Mouse (Mus musculus) neural tube, embryonic 12.5 days (tissue): ENCODE measurements at regions not wholly inside any gene's neighbourhood (a gene's known extent, or its start where the extent isn't known, plus 50 kb on each side); places are given as distances from the start of the nearest gene placed in this dataset.

ENCODE experiments used
- ATAC-seq: fragments of 200-750 bp; cut with Nextera tagmentation; 2 replicates; pipeline ENCODE4 v1.8.0; 2017; ENCODE audit warnings: low read depth, mild to moderate bottlenecking, moderate TSS enrichment, moderate library complexity; ENCODE audit not compliant: low FRiP score
- H3K27ac ChIP-seq: fragments of 300-500 bp; sonication (generic); 2 replicates; pipeline ENCODE4 v1.5.1; 2016
- H3K27me3 ChIP-seq: fragments of 300-500 bp; sonication (generic); replicated peaks from 2 replicates; pipeline ENCODE4 v1.6.1; 2016; ENCODE audit warnings: mild to moderate bottlenecking
- H3K36me3 ChIP-seq: fragments of 300-500 bp; sonication (generic); 2 replicates; pipeline ENCODE4 v1.6.1; 2016; ENCODE audit warnings: mild to moderate bottlenecking
- H3K4me1 ChIP-seq: fragments of 300-500 bp; sonication (generic); 2 replicates; pipeline ENCODE4 v1.6.1; 2016
- H3K4me2 ChIP-seq: fragments of 300-500 bp; sonication (generic); replicated peaks from 2 replicates; pipeline ENCODE4 v1.6.1; 2016; ENCODE audit warnings: mild to moderate bottlenecking
- H3K4me3 ChIP-seq: fragments of 300-500 bp; sonication (generic); 2 replicates; pipeline ENCODE4 v1.5.1; 2016
- H3K9ac ChIP-seq: fragments of 300-500 bp; sonication (generic); 2 replicates; pipeline ENCODE4 v1.6.1; 2016; ENCODE audit warnings: mild to moderate bottlenecking
- H3K9me3 ChIP-seq: fragments of 300-500 bp; sonication (generic); 2 replicates; pipeline ENCODE4 v1.6.1; 2016; ENCODE audit warnings: mild to moderate bottlenecking
- WGBS: fragments of 180-500 bp; shearing (Covaris S2); methylation state at CpG from one replicate; pipeline ENCODE4 v1.1.7; 2016; 5-methylcytosine and 5-hydroxymethylcytosine counted together

DNA sequence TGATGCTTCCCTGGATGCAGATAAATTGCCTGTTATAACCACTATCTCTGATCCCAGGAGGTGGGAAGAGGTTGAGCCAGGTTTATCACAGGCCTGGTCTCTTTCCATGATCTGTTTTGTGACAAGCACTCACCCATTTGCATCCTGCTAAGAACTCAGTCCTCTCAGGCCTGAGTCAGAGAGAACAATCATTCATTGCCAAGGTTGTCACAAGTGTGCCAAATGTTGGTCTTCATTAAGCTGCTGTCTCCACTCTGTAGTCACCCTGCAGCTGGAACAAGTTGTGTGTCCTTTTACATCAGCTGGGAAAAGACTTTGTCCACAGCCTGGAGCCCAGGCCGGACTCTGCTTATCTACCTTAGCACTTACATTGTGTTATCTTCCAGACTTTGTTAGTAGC is 233.6 kb upstream of the Rbfox1 start:
- Histone ChIP-seq H3K4me1 (no peaks in the 10 kb centered on the region), H3K9me3 (no peaks in the 10 kb centered on the region), H3K4me3 (no peak overlapping the region), H3K36me3 (no peaks in the 10 kb centered on the region), H3K9ac (no peak overlapping the region), H3K27me3 (no peaks in the 10 kb centered on the region), H3K4me2 (no peak overlapping the region), H3K27ac (no peak overlapping the region)
- ATAC-seq, result no peak
- 86% methylated on average over 1 of the region's 1 CpGs for WGBS

DNA sequence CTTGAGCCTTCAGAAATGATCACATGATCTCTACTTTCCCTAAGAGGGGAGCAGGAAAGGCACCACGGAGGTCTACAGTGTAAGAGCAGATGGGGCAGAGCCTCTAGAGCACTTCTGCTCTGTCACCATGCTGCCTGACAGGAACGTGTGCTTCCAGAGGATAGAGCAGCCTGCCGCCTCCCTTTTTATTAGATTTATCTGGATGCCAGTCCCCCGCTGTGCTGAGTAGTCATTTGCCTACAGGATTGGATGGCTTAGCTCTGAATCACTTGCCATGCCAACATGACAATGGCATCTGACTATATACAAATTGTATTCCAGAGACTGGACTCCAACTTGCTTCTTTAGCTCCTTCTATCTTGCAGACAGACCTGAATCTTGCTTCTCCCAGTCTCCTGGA is 234.2 kb upstream of the Rbfox1 start:
- Histone ChIP-seq H3K4me2 (no peak overlapping the region), H3K27me3 (no peaks in the 10 kb centered on the region), H3K4me1 (no peaks in the 10 kb centered on the region), H3K9ac (no peak overlapping the region), H3K9me3 (no peaks in the 10 kb centered on the region), H3K27ac (no peak overlapping the region), H3K36me3 (no peaks in the 10 kb centered on the region), H3K4me3 (no peak overlapping the region)
- no peak for ATAC-seq
- WGBS, result 58% methylated on average over 4 of the region's 4 CpGs

DNA sequence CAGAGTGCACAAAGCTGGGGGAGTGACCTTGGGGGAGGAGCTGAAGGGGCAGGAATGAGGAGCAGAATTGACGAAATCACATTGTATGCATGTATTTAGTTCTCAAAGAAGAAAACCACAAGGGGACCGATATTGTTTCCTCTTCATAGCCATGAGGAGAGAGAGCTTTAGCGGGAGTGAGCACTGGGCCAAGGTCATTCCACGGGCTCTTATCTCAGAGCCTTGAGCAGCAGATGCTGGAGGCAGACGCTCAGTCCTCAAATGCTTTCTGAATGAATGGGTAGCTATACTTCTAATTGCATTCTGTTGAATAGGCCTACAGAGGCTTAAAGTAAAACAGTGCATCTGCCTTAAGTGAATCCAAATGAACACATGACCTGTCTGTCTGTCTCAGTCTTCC is 245.2 kb upstream of the Rbfox1 start:
- no peaks in the 10 kb centered on the region for H3K9me3 ChIP-seq
- no peak overlapping the region for H3K9ac ChIP-seq
- no peaks in the 10 kb centered on the region for H3K36me3 ChIP-seq
- no peaks in the 10 kb centered on the region for H3K4me1 ChIP-seq
- no peak overlapping the region for H3K4me2 ChIP-seq
- 81% methylated on average over 5 of the region's 5 CpGs for WGBS
- no peak for ATAC-seq
- H3K4me3 ChIP-seq, result no peak overlapping the region
- H3K27ac ChIP-seq, result no peak overlapping the region
- no peaks in the 10 kb centered on the region for H3K27me3 ChIP-seq

DNA sequence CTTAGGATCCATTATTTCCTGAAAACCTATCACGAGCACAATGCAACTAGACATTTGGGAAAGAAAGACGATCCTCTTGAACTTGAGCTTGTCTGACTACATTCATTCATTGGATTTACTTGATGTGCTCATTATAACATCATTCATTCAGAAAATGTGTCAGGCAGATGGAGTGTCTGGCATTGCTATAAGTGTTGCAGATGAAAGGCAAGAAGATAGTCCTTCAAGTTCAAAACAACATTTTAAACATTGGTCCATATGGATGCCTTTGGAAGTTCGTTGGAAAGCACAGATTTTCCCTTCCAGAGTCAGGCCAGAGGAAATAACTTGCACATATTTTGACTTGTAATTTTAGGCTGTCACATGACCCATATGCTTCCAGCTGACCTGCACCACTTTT is 255.2 kb upstream of the Rbfox1 start:
- H3K4me1 ChIP-seq, result peaks cover 5% of the 10 kb centered on the region; the same call in 1 of the 2 replicates
- no peak overlapping the region for H3K9ac ChIP-seq
- no peak for ATAC-seq
- no peaks in the 10 kb centered on the region for H3K36me3 ChIP-seq
- H3K4me2 ChIP-seq, result no peak overlapping the region
- H3K27me3 ChIP-seq, result no peaks in the 10 kb centered on the region
- no peaks in the 10 kb centered on the region for H3K9me3 ChIP-seq
- H3K4me3 ChIP-seq, result no peak overlapping the region
- WGBS, result 80% methylated on average over 3 of the region's 3 CpGs
- H3K27ac ChIP-seq, result no peak overlapping the region

DNA sequence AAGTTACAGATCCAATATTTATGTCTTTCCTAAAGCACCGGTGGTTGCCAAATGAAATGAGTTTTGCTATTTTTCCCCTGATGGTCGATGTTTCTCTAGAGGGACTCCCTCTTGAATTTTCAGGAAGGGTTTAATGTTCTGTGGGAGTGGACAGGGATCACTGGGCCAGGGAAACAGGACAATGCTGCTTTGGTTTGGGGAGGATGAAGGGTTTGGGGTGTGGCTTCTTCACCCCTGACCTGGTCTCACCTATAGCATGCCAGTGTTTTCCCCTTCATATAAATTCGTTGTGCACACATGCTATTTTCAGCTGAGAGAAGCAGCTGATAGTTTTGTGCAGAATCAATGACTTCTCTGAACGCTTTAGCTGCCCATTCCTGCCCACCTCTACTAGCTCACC is 257.2 kb upstream of the Rbfox1 start:
- H3K9me3 ChIP-seq, result no peaks in the 10 kb centered on the region
- H3K36me3 ChIP-seq, result no peaks in the 10 kb centered on the region
- no peak for ATAC-seq

DNA sequence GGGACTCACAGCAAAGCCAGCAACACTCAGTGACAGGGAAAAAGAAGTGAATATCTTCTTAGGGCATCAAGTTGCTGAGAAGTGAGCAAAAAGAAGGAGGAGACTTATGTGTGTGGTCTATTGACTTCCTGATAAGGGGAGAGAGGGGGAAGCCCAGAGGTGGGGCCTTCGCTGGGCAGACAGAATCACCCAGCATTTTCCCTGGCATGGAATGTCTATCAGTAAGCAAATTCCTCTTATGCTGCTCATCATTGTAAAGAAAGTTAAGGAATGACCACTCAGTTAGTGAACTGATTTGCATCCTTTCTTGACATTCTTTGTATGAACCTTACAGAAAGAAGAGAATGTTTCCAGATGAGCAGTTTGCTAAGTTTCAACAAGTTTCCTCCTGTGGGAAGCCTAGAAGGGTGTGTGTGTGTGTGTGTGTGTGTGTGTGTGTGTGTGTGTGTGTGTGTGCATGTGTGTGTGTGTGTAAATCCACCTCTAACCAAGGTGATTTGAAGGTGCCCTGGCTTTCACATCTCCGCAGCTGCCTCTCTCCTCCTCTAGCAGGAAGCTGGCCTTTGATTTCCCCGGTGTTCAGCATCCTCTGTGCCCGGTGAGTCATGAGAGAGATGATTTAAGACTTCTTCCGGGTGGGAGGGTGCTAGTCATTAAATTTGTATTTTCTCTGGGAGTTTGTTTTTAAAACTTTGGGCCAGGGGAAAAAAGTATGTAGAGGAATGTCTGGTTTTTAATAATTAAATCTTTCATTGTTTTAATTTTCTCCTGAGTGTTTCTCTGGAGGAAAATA is 257.8 kb upstream of the Rbfox1 start:
- H3K36me3 ChIP-seq, result no peaks in the 10 kb centered on the region
- H3K4me2 ChIP-seq, result no peak overlapping the region
- H3K9ac ChIP-seq, result no peak overlapping the region
- no peaks in the 10 kb centered on the region for H3K9me3 ChIP-seq
- no peak overlapping the region for H3K27ac ChIP-seq
- no peak for ATAC-seq
- peaks cover 8% of the 10 kb centered on the region; the same call in 1 of the 2 replicates for H3K4me1 ChIP-seq
- 41% methylated on average over 5 of the region's 5 CpGs for WGBS
- H3K27me3 ChIP-seq, result no peaks in the 10 kb centered on the region
- H3K4me3 ChIP-seq, result no peak overlapping the region

More for the DNA sequence above, 257.2 kb upstream of the Rbfox1 start:
- H3K27me3 ChIP-seq, result no peaks in the 10 kb centered on the region
- H3K27ac ChIP-seq, result no peak overlapping the region
- peaks cover 8% of the 10 kb centered on the region; the same call in 1 of the 2 replicates for H3K4me1 ChIP-seq
- H3K4me3 ChIP-seq, result no peak overlapping the region
- 68% methylated on average over 4 of the region's 4 CpGs for WGBS
- no peak overlapping the region for H3K9ac ChIP-seq
- H3K4me2 ChIP-seq, result no peak overlapping the region

DNA sequence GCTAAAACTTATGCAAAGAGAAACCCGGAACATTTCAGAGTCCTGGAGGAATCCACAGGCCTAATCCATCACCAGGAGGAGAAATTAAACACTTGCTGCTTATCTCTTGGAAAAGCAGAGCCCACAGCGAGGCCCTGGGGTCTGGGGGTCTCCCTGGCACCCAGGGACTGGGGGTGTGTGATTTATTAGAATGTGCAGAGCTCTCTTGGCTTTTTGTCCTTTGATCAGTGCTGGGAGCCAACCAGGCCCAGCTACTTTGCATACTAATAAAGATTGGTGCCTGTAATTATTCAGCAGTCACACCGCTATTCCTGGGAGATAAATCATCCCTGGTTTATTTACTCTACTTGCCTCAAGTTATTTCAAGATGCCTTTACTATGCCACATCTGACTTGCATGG is 260.0 kb upstream of the Rbfox1 start:
- no peak overlapping the region for H3K27ac ChIP-seq
- no peaks in the 10 kb centered on the region for H3K36me3 ChIP-seq
- WGBS, result 40% methylated on average over 3 of the region's 3 CpGs
- H3K4me3 ChIP-seq, result no peak overlapping the region
- H3K9ac ChIP-seq, result no peak overlapping the region
- no peaks in the 10 kb centered on the region for H3K9me3 ChIP-seq
- peak; percentile 56; the same call in 1 of the 2 replicates for ATAC-seq
- peaks cover 8% of the 10 kb centered on the region; the same call in 1 of the 2 replicates for H3K4me1 ChIP-seq
- no peak overlapping the region for H3K4me2 ChIP-seq
- no peaks in the 10 kb centered on the region for H3K27me3 ChIP-seq

DNA sequence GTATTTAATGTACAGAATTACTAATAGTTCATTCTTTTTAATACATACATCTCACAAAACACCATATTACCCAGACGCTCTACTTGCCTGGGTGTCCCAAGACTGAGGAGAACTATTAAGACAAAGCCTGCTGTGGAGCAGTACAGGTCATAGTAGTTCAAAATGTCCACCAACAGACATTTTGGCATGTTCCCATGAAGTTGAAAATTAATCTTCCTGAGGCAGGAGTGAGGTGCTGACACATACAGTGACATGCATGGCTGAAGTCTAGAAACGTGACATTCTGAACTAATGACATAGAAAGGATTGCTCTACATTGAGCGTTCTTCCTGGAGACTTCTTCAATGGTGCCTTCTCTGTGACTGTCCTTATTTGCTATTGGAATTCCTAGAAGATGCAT is 264.6 kb upstream of the Rbfox1 start:
- Histone ChIP-seq H3K9ac (no peak overlapping the region), H3K4me2 (no peak overlapping the region), H3K27ac (no peak overlapping the region), H3K9me3 (no peaks in the 10 kb centered on the region), H3K4me3 (no peak overlapping the region), H3K27me3 (no peaks in the 10 kb centered on the region), H3K36me3 (no peaks in the 10 kb centered on the region), H3K4me1 (peaks cover 15% of the 10 kb centered on the region)
- ATAC-seq, result no peak
- WGBS, result 90% methylated on average over 3 of the region's 3 CpGs

DNA sequence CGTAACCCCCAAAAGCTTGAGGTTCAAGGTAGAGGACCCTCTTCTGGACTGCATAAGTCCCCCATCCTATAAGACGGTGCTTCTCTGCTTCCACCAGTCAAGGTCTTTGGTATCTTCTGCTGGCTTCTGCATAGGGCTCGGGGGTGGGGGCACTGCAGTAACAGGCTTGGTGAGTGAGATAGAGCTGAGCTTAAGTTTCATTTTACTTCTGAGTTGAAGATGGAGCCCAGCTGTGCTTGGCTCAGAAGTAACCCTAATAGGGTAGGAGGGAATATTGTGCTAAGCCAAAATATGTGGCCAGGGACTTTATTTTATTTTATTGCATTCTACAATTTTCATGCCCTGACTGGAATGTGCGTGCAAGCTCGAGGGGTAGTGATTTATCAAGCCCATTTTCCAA is 268.8 kb upstream of the Rbfox1 start:
- Histone ChIP-seq H3K9ac (no peak overlapping the region), H3K27me3 (no peaks in the 10 kb centered on the region), H3K4me1 (peaks cover 6% of the 10 kb centered on the region), H3K4me2 (no peak overlapping the region), H3K4me3 (no peak overlapping the region), H3K36me3 (no peaks in the 10 kb centered on the region), H3K27ac (no peak overlapping the region), H3K9me3 (no peaks in the 10 kb centered on the region)
- 65% methylated on average over 5 of the region's 5 CpGs for WGBS
- no peak for ATAC-seq

DNA sequence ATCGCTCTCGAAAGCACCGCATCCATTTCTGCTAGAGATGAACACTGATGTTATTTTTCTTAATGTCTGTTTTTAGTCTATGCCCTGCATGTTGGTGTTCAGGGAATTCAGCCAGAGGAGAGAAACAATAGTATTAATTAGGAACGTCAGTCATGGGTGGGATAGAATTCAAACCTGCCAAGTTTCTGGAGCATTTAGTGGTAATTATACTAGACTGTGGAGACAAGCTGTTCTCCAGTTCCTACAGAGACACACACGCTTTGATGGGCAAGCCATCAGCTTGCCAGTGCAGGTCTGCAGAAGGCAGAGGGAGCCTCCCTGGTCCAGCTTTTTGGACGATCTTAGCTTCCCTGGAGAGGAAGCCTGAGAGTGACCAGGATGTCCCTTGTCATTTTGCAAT is 289.8 kb upstream of the Rbfox1 start:
- 88% methylated on average over 6 of the region's 6 CpGs for WGBS
- no peak overlapping the region for H3K4me3 ChIP-seq
- no peak overlapping the region for H3K9ac ChIP-seq
- H3K9me3 ChIP-seq, result no peaks in the 10 kb centered on the region
- no peak for ATAC-seq
- H3K4me2 ChIP-seq, result no peak overlapping the region
- no peak overlapping the region for H3K27ac ChIP-seq
- H3K4me1 ChIP-seq, result no peaks in the 10 kb centered on the region
- no peaks in the 10 kb centered on the region for H3K27me3 ChIP-seq
- H3K36me3 ChIP-seq, result no peaks in the 10 kb centered on the region

DNA sequence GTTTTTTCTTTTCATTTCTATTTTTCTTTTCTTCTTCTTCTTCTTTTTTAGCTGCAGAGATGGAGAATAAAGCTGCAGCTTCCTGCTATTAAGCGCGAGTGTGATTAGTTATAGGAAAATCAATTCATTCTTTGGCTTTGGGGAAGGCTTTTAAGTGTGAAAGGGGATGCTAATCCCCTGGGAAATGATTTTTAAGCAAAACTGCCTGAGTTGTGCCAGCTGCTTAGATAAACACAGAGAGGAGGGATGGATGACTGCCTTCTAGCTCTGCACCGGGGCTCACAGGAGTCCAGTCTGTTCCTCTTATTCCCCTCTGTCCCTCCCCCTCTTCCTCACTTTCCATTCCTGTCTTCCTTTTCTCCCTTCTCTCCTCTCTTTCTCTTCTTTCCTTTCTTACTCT is 306.8 kb upstream of the Rbfox1 start:
- no peaks in the 10 kb centered on the region for H3K36me3 ChIP-seq
- peaks cover 14% of the 10 kb centered on the region for H3K4me1 ChIP-seq
- H3K27ac ChIP-seq, result no peak overlapping the region
- no peak for ATAC-seq
- H3K4me2 ChIP-seq, result no peak overlapping the region
- no peaks in the 10 kb centered on the region for H3K9me3 ChIP-seq
- 60% methylated on average over 3 of the region's 3 CpGs for WGBS
- no peak overlapping the region for H3K9ac ChIP-seq
- H3K4me3 ChIP-seq, result no peak overlapping the region
- H3K27me3 ChIP-seq, result no peaks in the 10 kb centered on the region

DNA sequence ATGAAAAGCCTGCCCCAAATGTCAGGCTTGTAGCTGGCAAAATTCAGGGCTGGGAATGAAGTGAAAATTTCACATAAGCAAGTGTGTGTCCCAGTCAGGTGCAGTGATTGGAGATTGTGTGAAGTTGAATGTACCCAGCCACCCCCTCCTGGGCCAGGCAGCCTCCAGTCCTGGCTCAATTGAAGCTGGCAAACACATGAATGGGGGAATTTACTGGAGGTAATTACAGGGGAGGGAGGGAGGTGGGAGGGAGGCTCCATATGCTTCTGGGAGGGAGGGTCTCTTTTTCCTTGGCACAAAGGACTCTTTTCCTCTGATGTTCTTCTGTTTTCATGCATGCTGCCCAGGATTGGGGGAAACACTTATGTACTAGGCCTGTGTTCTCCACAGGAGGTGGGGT is 312.4 kb upstream of the Rbfox1 start:
- Histone ChIP-seq H3K4me2 (no peak overlapping the region), H3K9me3 (no peaks in the 10 kb centered on the region), H3K4me1 (peaks cover 10% of the 10 kb centered on the region), H3K27ac (no peak overlapping the region), H3K36me3 (no peaks in the 10 kb centered on the region), H3K9ac (no peak overlapping the region), H3K27me3 (no peaks in the 10 kb centered on the region), H3K4me3 (no peak overlapping the region)
- peak; percentile 44; the same call in 1 of the 2 replicates for ATAC-seq

DNA sequence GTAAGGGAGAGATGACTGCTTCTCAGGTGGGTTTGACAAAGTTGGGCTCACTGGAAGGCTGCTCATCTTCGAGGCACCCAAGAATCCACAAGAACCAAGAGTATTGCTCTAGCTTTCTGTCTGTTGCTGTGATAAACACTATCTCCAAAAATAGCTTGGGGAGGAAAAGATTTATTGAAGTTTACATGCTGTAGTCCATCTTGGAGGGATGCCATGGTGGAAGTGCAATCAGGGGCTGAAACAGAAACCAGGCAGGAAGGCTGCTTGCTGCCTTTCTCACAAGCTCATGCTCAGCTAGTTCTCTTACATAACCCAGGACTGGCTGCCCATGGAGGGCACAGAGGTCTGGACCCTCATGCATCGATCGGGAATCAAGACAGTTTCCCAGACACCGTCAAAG is 314.5 kb upstream of the Rbfox1 start:
- Histone ChIP-seq H3K27me3 (no peaks in the 10 kb centered on the region), H3K27ac (no peak overlapping the region), H3K9me3 (no peaks in the 10 kb centered on the region), H3K4me3 (no peak overlapping the region), H3K4me2 (no peak overlapping the region), H3K36me3 (no peaks in the 10 kb centered on the region), H3K9ac (no peak overlapping the region), H3K4me1 (peaks cover 10% of the 10 kb centered on the region)
- 93% methylated on average over 4 of the region's 4 CpGs for WGBS
- ATAC-seq, result no peak
